Mouse (Mus musculus) megakaryocyte, adult 5-6 weeks (primary cell): Measurements from ENCODE around the gene Ppox. TPM values are rescaled to one million over a fixed set of nuclear protein-coding genes. Genes with fewer than 3 reads are reported as not detected.
"Not testable (repeated sequence)": the region's sequence is repeated elsewhere in the genome, so short reads cannot be mapped to it uniquely, and the experiment has no call there.

Source experiments
- ATAC-seq: 2 replicates; pipeline ENCODE4 v1.8.0; 2016; ENCODE audit warnings: mild to moderate bottlenecking, inconsistent platforms; ENCODE audit not compliant: poor library complexity, severe bottlenecking
- total RNA-seq, 2 experiments: library from RNA; stranded (forward) in 1 of 2; stranded (reverse) in 1 of 2; fragments of 153-499, 151-499 nt in 1 of 2; fragments of 221-1000, 200-1000 nt in 1 of 2; gene quantifications; 2 replicates each; pipeline versions ENCODE4 v1.2.3 to v1.2.4; 2015 to 2017

Gene Ppox
- total RNA-seq (2015): 26.5 and 27.4 TPM in 2 replicates
- 14.5 and 18.0 TPM in 2 replicates for total RNA-seq (2017)

- peak; percentile 91 for ATAC-seq
Observed at GRCm38 (mm10) chr1:171280916-171281527, at the start of gene Ppox. Gene Ppox (minus strand): TSS chr1:171281186.

GRCm38 (mm10) chr1:171330216-171330560, 49.2 kb upstream of the Ppox start:
- no peak for ATAC-seq

- ATAC-seq: peak; percentile 63
Observed at GRCm38 (mm10) chr1:171329433-171330215, 48.6 kb upstream of the Ppox start.

- ATAC-seq: peak; percentile 90
Observed at GRCm38 (mm10) chr1:171328839-171329432, 48.0 kb upstream of the Ppox start, which contains the start of gene Dedd. Gene Dedd (plus strand): TSS chr1:171329145.

- no peak for ATAC-seq
Observed at GRCm38 (mm10) chr1:171328244-171328643, 47.3 kb upstream of the Ppox start.

GRCm38 (mm10) chr1:171326588-171326987, 45.6 kb upstream of the Ppox start:
- ATAC-seq: not testable (repeated sequence)

GRCm38 (mm10) chr1:171325571-171325970, 44.6 kb upstream of the Ppox start:
- ATAC-seq: no peak

- no peak; the same call in 1 of the 2 replicates for ATAC-seq
Observed at GRCm38 (mm10) chr1:171322012-171322411, 41.0 kb upstream of the Ppox start.

GRCm38 (mm10) chr1:171321415-171321814, 40.4 kb upstream of the Ppox start:
- ATAC-seq: peak; percentile 70

- no peak for ATAC-seq
Observed at GRCm38 (mm10) chr1:171320151-171320550, 39.2 kb upstream of the Ppox start.

- no peak for ATAC-seq
Observed at GRCm38 (mm10) chr1:171319748-171320147, 38.8 kb upstream of the Ppox start.

- no peak for ATAC-seq
Observed at GRCm38 (mm10) chr1:171309321-171309720, 28.3 kb upstream of the Ppox start.

- not testable (repeated sequence) for ATAC-seq
Observed at GRCm38 (mm10) chr1:171306157-171306556, 25.2 kb upstream of the Ppox start.

- no peak for ATAC-seq
Observed at GRCm38 (mm10) chr1:171298226-171298625, 17.2 kb upstream of the Ppox start.

GRCm38 (mm10) chr1:171295063-171295402, 14.0 kb upstream of the Ppox start:
- peak; percentile 19; the same call in 1 of the 2 replicates for ATAC-seq

GRCm38 (mm10) chr1:171294298-171295062, 13.5 kb upstream of the Ppox start, which contains the start of gene Ufc1:
Gene Ufc1 (minus strand): TSS chr1:171295024.
- ATAC-seq: peak; percentile 99

GRCm38 (mm10) chr1:171293906-171294297, 12.9 kb upstream of the Ppox start:
- no peak for ATAC-seq

GRCm38 (mm10) chr1:171293351-171293750, 12.4 kb upstream of the Ppox start:
- no peak for ATAC-seq

GRCm38 (mm10) chr1:171288328-171288727, 7.3 kb upstream of the Ppox start:
- ATAC-seq: no peak

- ATAC-seq: peak; percentile 99
Observed at GRCm38 (mm10) chr1:171287136-171288081, 6.4 kb upstream of the Ppox start, which contains the start of gene Usp21. Gene Usp21 (minus strand): TSS chr1:171287991.
